Mouse (Mus musculus) lung, postnatal 0 days (tissue): ENCODE measurements around the gene Lbx1.

ENCODE experiments used
- CTCF ChIP-seq: IDR thresholded peaks from 2 replicates; pipeline ENCODE4 v1.5.1; 2016; ENCODE audit warnings: antibody characterized with exemption, mild to moderate bottlenecking
- EP300 ChIP-seq: IDR thresholded peaks from 2 replicates; pipeline ENCODE4 v1.6.1; 2016; ENCODE audit warnings: antibody characterized with exemption, mild to moderate bottlenecking, control low read depth

GRCm38 (mm10) chr19:45235331-45235741, 276 bp downstream of the Lbx1 start:
- TF ChIP-seq CTCF: no peak
- no peak for TF ChIP-seq EP300
